Mouse (Mus musculus) adrenal gland, postnatal 25 days (tissue): ENCODE measurements around the gene Gpr45. TPM values are rescaled to one million over a fixed set of nuclear protein-coding genes. Genes with fewer than 3 reads are reported as not detected.

Source experiments
- DNase-seq: peaks from one replicate; pipeline ENCODE4 v3.0.0; 2021; ENCODE audit warnings: mixed read lengths
- microRNA-seq, 2 experiments: library from miRNA; unstranded; fragments of <30 nt; microRNA quantifications; one replicate each; pipeline ENCODE4 v1.2.0; 2021
- total RNA-seq: library from RNA; stranded (reverse); gene quantifications from 2 replicates; pipeline ENCODE4 v1.2.3, GENCODE M21; 2021

Gene Gpr45
- total RNA-seq, 1 experiment from 2014 or later = 1.8 TPM

GRCm38 (mm10) chr1:43047811-43048210 is 95.1 kb downstream of the Gpr45 start:
- DNase-seq = no peak

DNA sequence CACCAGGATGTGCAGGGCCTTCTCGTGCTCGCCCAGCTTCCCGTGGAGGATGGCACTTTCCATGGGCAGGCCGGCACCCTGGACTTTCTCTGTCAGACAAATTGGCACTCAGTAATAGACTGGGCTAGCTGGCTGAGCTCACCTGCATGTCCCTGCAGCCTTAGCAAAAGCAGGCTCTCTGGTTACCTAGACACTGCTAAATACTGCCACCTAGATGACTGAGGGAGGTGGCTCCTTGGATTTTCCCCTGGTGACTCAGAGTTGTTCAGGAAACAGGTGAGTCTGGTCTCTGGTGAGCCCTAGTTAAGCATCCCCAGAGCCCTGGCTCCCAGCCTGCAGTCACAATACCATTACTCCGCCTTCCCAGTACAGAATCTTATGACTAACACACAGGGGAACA is 99.2 kb downstream of the Gpr45 start:
- no peak for DNase-seq

DNA sequence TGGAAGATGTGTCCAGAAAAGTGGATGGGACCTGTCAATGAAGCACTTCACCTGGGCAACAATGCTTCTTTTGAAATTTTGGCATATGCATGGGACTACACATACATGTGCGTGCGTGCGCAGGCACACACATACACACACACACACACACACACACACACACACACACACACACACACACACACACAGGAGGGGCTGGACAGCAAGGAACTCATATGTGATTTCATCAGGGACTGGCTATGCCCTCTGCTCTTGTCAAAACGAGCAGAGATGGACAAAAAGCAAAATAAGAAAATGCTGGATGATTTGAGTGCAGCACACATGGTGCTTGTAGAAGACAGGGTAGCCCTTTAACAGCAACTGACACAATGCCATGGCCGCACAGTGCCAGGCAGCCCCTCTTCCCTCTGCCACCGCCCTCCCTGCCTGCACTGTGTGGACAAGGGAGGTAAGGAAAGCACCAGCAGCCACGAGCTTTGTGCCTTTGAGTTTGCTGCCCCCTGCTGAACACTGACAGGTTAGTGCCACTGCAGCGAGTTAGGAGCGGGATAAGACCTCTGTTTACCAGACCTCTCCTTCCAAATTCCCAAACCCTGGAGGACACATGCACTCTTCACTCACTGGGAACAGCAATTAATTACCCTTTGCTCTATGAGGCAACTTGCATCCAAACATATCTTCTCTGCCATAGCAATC is 113.1 kb downstream of the Gpr45 start:
- DNase-seq = peak; percentile 61

DNA sequence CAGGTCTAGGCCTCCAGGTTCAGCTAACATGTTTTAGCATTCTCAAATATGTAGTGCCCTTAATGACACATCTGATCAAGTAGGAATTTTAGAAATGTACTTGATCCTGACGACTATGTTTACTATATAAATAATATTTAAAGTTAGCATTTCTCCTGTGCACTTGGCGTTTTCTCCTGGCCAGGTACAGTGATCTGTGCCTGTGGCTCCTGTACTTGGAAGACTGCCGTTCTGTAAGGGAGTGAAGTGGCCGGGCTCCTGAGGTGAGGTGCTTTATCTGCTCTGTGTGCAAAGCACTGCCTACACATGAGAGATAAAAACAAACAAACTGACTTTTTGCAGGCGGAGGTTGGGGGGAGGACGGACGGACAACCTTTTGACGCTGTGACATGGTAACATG is 113.9 kb downstream of the Gpr45 start:
- DNase-seq = no peak

- no peak for DNase-seq
Observed at GRCm38 (mm10) chr1:43067551-43067950, 114.9 kb downstream of the Gpr45 start.

DNA sequence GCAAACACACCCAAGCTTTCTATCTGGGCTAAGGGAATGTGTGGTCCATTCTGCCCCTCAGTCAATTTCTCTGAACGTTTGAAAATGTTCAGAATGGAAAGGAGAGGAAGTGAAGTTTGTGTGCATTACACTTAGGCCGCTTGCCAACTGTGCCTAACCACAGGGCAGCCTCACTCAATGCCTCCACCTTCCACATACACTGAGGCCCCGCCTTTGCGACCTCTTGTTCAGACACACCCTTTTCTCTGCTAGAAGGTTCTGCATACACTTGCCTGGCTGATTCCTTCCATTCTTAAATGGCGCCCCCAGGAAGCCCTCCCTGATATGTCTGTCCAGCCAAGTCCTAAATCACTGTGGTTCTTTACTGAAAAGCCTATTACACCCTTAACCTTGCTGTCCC is 118.1 kb downstream of the Gpr45 start:
- DNase-seq = no peak

DNA sequence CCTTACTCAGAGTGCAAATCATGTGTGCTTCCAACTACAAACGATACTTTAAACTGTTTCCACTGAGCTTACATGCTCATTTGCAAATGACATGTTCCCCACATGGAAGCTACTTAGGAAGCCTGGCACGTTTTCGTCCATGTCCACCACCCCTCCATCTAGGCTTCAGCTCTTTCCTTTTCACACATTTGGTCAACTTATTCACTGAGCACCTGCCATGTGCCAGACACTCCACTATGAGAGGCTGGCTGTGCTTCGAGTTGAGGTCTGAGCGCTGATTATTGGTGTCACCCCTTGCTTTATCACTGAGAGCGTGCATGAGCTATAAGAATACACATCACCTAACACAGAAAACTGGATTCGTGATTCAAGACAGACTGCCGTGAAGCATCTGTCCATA is 119.4 kb downstream of the Gpr45 start:
- no peak for DNase-seq

- no peak for DNase-seq
Observed at GRCm38 (mm10) chr1:43072561-43072960, 119.9 kb downstream of the Gpr45 start.

GRCm38 (mm10) chr1:43074791-43075190 is 122.1 kb downstream of the Gpr45 start:
- DNase-seq = no peak

- DNase-seq = no peak
Observed at GRCm38 (mm10) chr1:43078124-43078523, 125.5 kb downstream of the Gpr45 start.

GRCm38 (mm10) chr1:43082946-43083345 is 130.3 kb downstream of the Gpr45 start:
- no peak for DNase-seq

Small RNA genes lying within 50 kb of the gene (microRNA-seq; reads per million reads assigned to microRNA genes)
- 0 reads per million in 2 experiments for gene Gm24001

Other genes starting within 250 kb of the Gpr45 start
- 67.6 and 73.1 TPM in 2 replicates for gene Mrps9, start 101.6 kb upstream of the Gpr45 start, total RNA-seq
- gene Tgfbrap1, start 145.8 kb downstream of the Gpr45 start, total RNA-seq = 31.9 and 35.9 TPM in 2 replicates
- 18.7 and 20.0 TPM in 2 replicates for gene AI597479, start 145.8 kb downstream of the Gpr45 start, total RNA-seq
- 17.3 and 22.9 TPM in 2 replicates for gene Fhl2, start 244.1 kb downstream of the Gpr45 start, total RNA-seq